Mouse (Mus musculus) ES-Bruce4 (cell line): ENCODE data around the gene Rgs3.

Experiments
- CTCF ChIP-seq: IDR thresholded peaks from one replicate; pipeline ENCODE4 v1.8.1; 2011; ENCODE audit warnings: low read depth, low read length
- POLR2A ChIP-seq: IDR thresholded peaks from one replicate; pipeline ENCODE4 v1.8.1; 2011; ENCODE audit warnings: low read length; ENCODE audit not compliant: insufficient read depth

DNA sequence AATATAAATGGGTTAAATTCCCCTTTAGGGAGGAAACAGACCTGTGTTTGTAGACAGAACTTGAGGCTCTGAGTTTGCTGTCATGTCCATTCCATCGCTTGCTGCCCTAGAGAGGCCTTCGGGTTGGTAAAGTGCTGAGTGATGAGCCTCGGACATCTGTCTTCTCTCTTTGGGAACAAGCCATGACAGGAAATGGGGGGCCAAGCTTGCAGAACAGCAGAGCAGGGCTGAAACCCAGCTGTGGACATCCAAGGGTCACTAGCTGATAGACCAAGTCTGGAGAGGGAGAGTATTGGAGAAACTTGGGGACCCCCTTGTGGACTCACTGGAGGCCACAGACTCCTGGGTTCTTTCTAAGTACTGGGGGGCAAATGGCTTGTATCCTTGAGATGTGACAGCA is 177.3 kb downstream of the Rgs3 start:
- TF ChIP-seq POLR2A (no peak), CTCF (no peak)
